Mouse (Mus musculus): ENCODE measurements around the gene Myo18a.

DNA sequence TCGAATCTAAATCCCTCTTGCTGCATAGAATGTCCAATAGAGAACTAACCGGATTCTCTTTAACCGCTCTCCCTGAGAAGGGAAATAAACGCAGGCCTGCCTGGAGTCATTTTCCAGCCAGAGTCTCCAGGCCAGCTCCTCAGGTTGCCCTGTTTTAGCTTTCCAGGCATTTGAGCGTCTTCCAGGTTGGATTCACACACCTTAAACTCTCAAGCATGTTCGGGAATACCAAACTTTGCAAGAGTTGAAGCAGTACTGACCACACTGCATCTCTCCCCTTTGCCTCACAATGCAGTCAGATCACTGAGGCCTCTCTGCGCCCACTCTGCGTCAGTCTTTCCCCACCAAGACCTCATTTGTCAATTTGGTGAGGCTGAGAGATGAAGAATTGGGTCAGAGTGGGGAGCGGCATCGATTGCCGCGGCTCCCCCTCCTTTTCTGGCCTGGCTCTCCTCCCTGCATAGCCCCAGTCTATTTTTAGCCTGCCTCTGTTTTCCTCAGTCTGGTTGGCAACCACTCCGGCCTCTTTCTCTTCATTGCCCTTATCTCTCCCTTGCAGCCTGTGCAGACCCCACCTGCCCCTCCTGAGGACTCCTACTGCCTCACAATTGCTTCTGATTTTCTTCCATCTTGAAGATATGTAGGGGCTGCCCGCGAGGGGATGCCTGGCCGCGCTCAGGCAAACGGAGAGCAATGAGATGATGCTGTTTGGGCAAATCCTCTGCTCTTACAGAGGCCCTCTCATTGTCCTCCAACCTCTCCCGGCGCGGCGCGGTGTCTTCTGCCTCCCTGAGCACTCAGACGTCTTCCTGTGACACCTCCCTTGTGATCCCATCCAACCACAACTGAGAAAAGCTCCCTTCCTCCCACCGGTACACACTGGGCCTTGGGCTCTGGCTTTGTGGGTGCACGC lies 113.1 kb downstream of the Myo18a start:
- TF ChIP-seq CTCF (IDR thresholded peaks at IDR 0.05; ENCODE audit: low read depth) (no peak), EP300 (optimal IDR thresholded peaks at IDR 0.05) (no peak)
